Mouse (Mus musculus) thymus, postnatal 36 days (tissue): ENCODE measurements around the gene Dbx1.

Experiments used
- DNase-seq, 2 experiments: peaks; one replicate each; pipeline ENCODE4 v3.0.0; 2022; ENCODE audit warnings: mixed read lengths in 2 of 2

Dbx1 gene

DNA sequence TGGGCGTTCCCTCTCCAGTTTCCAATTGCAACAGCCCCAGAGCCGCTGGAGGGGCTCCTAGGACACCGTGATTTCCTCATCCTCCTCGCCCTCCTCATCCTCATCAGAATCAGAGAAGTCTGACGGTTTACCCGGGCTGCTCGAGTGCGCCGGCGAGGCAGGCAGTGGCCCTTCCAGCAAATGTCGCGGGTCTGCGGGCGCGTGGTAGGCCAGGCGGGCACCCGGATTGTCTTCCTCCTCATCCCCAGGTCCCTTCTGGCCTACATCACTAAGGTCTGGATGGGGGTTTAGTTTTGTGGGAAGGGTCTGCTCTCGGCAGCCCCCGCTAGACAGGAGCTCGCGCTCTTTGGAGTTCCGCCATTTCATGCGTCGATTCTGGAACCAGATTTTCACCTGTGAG is 4.3 kb downstream of the Dbx1 start:
- no peak for DNase-seq

- no peak for DNase-seq
These were observed 4.8 kb downstream of the Dbx1 start for GRCm38 (mm10) chr7:49631885-49632284.

DNA sequence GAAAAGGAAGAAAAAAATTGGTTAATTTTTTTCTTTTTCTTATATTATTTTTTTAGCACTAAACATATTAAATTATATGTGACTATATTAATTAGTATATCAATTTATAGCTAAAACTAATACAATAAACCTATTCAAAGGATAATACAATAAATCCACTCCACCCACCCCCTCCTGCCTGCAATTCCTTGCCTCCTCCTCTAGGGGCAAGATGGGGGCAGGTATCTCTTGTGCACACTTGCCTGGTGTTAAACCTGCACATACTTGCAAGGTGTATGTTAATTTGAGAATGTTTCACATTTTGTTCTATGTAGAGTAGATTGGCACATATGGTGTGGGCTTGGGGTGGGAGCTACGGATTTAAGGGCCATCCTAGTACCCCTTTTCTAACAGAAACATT is 16.5 kb downstream of the Dbx1 start:
- DNase-seq: no peak

GRCm38 (mm10) chr7:49617087-49617486 is 19.6 kb downstream of the Dbx1 start:
- DNase-seq: no peak

- DNase-seq: peak; percentile 41 to 56
These were observed 20.4 kb downstream of the Dbx1 start for GRCm38 (mm10) chr7:49616258-49616735.

GRCm38 (mm10) chr7:49604965-49605795 is 31.5 kb downstream of the Dbx1 start:
- DNase-seq: no peak

DNA sequence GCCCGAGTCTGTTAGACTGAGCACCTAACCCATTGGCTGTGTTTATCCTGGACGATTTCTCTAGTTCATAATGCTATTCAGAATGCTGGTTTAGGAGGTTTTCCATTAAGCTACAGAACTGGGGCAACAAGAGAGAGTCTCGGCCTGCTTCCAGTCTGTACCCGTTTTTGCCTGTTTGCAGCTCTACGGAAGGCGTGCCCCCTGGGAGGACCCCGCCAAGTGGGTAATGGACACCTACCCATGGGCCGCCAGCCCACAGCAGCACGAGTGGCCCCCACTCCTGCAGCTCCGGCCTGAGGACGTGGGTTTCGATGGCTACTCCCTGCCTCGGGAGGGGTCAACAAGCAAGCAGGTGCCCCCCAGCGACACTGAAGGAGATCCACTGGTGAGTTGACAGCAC is 32.4 kb downstream of the Dbx1 start:
- no peak for DNase-seq

DNA sequence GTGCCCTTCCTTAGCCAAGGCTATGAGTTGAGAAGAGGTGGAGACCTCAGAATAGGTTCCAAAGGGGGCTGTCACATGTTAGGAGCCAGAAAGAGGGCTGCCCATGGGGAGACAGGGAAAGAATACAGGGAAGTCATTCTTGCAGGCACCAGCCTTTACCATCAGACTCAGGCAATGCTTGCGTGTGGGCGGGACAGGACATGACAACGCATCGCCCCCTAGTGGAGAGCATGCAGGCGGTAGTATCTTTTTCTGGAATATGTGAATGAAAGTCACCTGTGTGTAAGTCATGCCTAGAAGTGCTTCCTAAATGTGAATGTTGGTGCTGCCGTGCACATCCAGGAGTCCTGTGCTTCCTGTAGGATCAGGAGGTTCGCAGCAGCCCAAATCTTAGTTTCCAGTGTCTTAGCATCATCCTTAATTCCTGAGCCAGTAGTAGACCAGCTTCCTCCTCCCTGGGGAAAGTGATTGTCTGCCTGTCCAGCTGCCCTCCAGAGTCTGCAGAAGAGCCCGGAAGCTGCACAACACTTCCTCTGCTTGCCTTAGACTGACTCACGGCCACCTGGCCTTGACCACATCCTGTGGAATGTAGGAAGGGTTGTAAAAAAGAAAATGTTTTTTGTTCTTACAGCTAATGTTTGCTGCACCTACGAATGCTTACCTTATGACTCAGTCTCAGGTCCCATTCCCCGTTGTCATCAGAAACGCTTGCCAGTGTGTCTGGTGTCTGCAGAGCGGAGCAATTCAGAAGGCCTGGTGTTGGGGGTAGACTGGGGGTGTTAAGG is 35.3 kb downstream of the Dbx1 start:
- DNase-seq: peak; percentile 77 to 80

- no peak for DNase-seq
These were observed 36.7 kb downstream of the Dbx1 start for GRCm38 (mm10) chr7:49599950-49600349.

DNA sequence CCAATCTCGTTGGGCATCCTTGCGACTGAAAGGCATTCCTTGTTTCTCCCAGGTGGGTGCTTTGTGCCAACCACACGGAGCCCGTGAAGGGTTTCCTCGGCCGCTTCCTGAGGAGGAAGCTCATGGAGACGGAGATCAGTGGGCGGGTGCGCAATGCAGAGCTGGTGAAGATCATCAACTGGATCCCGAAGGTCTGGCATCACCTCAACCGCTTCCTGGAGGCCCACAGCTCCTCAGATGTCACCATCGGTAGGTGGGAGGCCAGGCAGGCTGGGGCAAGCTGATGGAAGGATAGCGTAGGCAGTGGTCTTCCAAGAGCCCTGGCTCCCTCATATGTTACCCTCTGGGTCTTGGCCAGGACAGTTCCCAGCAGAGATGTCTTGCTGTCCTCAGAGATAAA is 38.4 kb downstream of the Dbx1 start:
- DNase-seq: no peak

DNA sequence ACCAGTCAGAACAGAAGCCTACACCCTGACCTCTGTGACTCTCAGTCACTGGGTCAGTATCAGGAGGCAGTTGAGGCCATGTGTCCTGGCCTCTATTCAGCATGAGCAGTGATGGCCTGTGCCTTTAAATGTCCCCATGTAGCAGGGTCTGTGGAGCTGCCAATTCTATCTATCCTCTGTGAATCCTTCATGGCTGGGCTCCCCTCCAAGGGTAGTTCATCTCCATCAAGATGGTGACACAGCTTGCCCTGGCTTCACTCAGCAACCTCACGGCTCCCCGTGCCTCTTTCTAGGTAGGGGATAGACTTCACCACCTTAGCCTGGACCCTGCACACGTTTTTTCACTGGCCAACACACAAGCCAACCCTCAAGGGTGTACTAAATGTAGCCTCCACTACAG is 38.9 kb downstream of the Dbx1 start:
- DNase-seq: no peak

DNA sequence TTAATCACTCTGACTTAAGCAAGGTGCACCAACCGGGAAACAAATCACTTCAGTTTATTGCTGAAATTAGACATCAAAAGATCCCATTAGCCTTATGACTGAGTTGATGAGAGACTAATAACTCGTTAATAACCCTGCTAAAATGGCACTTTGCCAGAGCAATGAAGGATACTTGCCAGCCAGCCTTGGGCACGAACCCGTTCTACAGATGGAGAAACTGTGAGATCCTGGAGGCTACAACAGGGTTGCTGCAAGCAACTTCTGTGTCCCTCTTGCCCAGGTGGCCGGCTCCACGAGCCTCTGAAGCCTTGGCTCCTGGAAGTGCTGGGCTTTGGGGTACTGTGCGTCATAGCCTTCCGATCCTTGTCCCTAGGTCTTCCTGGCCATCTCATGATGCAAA is 47.0 kb downstream of the Dbx1 start:
- no peak for DNase-seq

DNA sequence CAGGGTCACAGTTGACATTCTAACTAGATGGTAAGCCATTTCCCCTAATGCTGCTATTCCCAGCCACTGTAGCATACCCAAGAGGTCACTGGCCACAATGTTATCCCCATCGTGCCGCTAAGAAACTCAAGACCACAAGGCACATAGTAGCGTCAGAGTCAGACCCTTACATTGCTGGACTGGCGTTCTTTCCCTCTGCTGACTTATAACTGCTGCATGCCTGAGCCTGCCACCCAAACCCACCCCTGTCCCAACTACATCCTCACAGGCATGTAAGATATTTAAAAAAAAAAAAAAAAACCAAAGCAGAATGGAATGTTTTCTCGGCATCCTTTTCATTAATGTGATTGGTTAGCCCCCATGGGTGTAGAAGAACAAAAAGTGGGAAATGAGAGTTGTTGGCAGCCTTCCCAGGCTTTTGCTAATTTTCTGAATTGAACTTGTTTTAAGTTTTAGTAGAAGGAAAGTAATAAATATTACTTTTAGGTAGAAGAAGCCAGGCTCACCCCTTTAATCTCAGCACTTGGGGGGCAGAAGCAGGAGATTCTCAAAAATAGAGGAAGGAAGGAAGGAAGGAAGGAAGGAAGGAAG is 50.0 kb downstream of the Dbx1 start:
- DNase-seq: no peak

- DNase-seq: no peak
These were observed 53.5 kb downstream of the Dbx1 start for GRCm38 (mm10) chr7:49583176-49583575.

GRCm38 (mm10) chr7:49582551-49582950 is 54.1 kb downstream of the Dbx1 start:
- no peak for DNase-seq

DNA sequence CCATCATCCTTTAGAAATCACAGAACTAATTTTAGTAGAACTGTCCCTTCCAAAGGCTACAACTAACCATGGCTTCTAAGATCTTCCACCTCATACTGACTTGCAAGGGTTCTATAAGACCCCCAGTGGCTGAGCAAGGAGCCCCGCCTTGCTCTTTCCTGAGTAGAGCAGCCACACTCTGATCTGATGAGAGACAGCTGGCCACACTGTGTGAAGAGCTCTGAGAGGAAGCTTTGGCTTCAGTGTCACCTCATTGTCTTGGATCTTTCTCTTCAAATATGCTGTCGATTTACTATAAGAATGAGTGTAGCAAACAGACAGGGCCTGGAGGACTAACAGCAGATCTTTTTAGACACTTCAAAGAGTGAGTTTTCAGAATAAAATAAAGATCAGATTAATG is 54.7 kb downstream of the Dbx1 start:
- DNase-seq: no peak
